Mouse (Mus musculus) small intestine, adult 2 months (tissue): Measurements from ENCODE around the gene Olfr315. TPM values are rescaled to one million over a fixed set of nuclear protein-coding genes. Genes with fewer than 3 reads are reported as not detected.
"Not testable (repeated sequence)": the region's sequence is repeated elsewhere in the genome, so short reads cannot be mapped to it uniquely, and the experiment has no call there.

Experiments
- H3K27ac ChIP-seq: fragments of 200-500 bp; 2 replicates; pipeline ENCODE4 v1.5.1; 2012; ENCODE audit warnings: low read depth, low read length, control low read depth, inconsistent platforms; ENCODE audit not compliant: insufficient read depth
- H3K27me3 ChIP-seq: fragments of 200-500 bp; 2 replicates; pipeline ENCODE4 v1.6.1; 2012; ENCODE audit warnings: mild to moderate bottlenecking, moderate library complexity, low read length, inconsistent platforms; ENCODE audit not compliant: control insufficient read depth, insufficient read depth
- H3K36me3 ChIP-seq: fragments of 200-500 bp; 2 replicates; pipeline ENCODE4 v1.6.1; 2012; ENCODE audit warnings: mild to moderate bottlenecking, low read length, control low read depth, inconsistent platforms; ENCODE audit not compliant: control insufficient read depth, insufficient read depth
- H3K4me1 ChIP-seq: fragments of 200-500 bp; 2 replicates; pipeline ENCODE4 v1.6.1; 2012; ENCODE audit warnings: low read length, inconsistent platforms, mixed read lengths; ENCODE audit not compliant: control insufficient read depth, insufficient read depth, insufficient read length
- H3K4me3 ChIP-seq: fragments of 200-500 bp; 2 replicates; pipeline ENCODE4 v1.5.1; 2012; ENCODE audit warnings: low read depth, mild to moderate bottlenecking, control low read depth, inconsistent platforms, low read length, moderate library complexity
- CTCF ChIP-seq: fragments of 200-500 bp; IDR thresholded peaks from 2 replicates; pipeline ENCODE4 v1.5.1; 2012; ENCODE audit warnings: low read depth, mild to moderate bottlenecking, control low read depth, inconsistent platforms, low read length, moderate library complexity, mixed read lengths; ENCODE audit not compliant: insufficient replicate concordance, insufficient read length; ENCODE audit errors: extremely low read depth
- POLR2A ChIP-seq: fragments of 200-500 bp; IDR thresholded peaks from 2 replicates; pipeline ENCODE4 v1.6.1; 2012; ENCODE audit warnings: low read depth, mild to moderate bottlenecking, control low read depth, inconsistent platforms, low read length, moderate library complexity
- WGBS: fragments of 180-500 bp; shearing (Covaris S2); methylation state at CpG from one replicate; pipeline ENCODE4 v1.1.7; 2018; 5-methylcytosine and 5-hydroxymethylcytosine counted together
- polyA plus RNA-seq: library from polyadenylated mRNA; depleted of rRNA; stranded (reverse); fragments of >200 nt; gene quantifications from 2 replicates; pipeline ENCODE4 v1.2.3, GENCODE M21; 2012; rRNA removed

Gene Olfr315
- not detected in 2 replicates for polyA plus RNA-seq

- TF ChIP-seq CTCF (no peak), POLR2A (no peak)
Measured at GRCm38 (mm10) chr11:58772888-58773287, at the start of gene Olfr315. Olfr315 (plus strand) TSS chr11:58773188.

GRCm38 (mm10) chr11:58723914-58724313, 49.1 kb upstream of the Olfr315 start, which contains the start of gene Olfr318:
Olfr318 (minus strand) TSS chr11:58724014.
- H3K4me1 ChIP-seq, result no peaks in the 10 kb centered on the region
- TF ChIP-seq CTCF (no peak), POLR2A (no peak)
- no peak within 1 kb of the TSS for H3K27ac ChIP-seq
- no peaks in the 10 kb centered on the region for H3K27me3 ChIP-seq
- no peaks in the 10 kb centered on the region for H3K36me3 ChIP-seq
- H3K4me3 ChIP-seq, result no peak within 1 kb of the TSS

More at GRCm38 (mm10) chr11:58772888-58773287, at the start of gene Olfr315:
- Histone ChIP-seq H3K4me3 (no peak within 1 kb of the TSS), H3K27ac (no peak within 1 kb of the TSS), H3K36me3 (no peaks in the 10 kb centered on the region), H3K27me3 (no peaks in the 10 kb centered on the region), H3K4me1 (no peaks in the 10 kb centered on the region)

- H3K27ac ChIP-seq, H3K4me1 ChIP-seq: not testable (repeated sequence)
- WGBS, result 69% methylated on average over 6 of the region's 6 CpGs
Measured at GRCm38 (mm10) chr11:58727896-58728650, 44.9 kb upstream of the Olfr315 start.

GRCm38 (mm10) chr11:58733372-58733771, 39.6 kb upstream of the Olfr315 start:
- no peaks in the 10 kb centered on the region for H3K36me3 ChIP-seq
- no peak for TF ChIP-seq CTCF
- no peak for TF ChIP-seq POLR2A
- 55% methylated on average over 3 of the region's 3 CpGs for WGBS
- H3K27ac ChIP-seq, result no peak overlapping the region
- no peaks in the 10 kb centered on the region for H3K27me3 ChIP-seq
- no peak overlapping the region for H3K4me3 ChIP-seq
- H3K4me1 ChIP-seq, result no peaks in the 10 kb centered on the region

More at GRCm38 (mm10) chr11:58727896-58728650, 44.9 kb upstream of the Olfr315 start:
- not testable (repeated sequence) for H3K36me3 ChIP-seq, H3K4me3 ChIP-seq, H3K27me3 ChIP-seq

GRCm38 (mm10) chr11:58738792-58739262, 34.2 kb upstream of the Olfr315 start, which contains the start of gene Olfr317:
Olfr317 (minus strand) TSS chr11:58739212.
- Histone ChIP-seq H3K36me3 (no peaks in the 10 kb centered on the region), H3K27me3 (no peaks in the 10 kb centered on the region), H3K4me3 (no peak within 1 kb of the TSS), H3K27ac (no peak within 1 kb of the TSS), H3K4me1 (no peaks in the 10 kb centered on the region)
- TF ChIP-seq POLR2A, result no peak
- TF ChIP-seq CTCF, result no peak
- WGBS, result 50% methylated on average over 4 of the region's 4 CpGs

GRCm38 (mm10) chr11:58751096-58751495, 21.9 kb upstream of the Olfr315 start:
- not testable (repeated sequence) for H3K36me3 ChIP-seq, H3K27ac ChIP-seq, H3K4me1 ChIP-seq, H3K4me3 ChIP-seq, H3K27me3 ChIP-seq
- 74% methylated on average over 18 of the region's 18 CpGs for WGBS

- H3K36me3 ChIP-seq, result no peaks in the 10 kb centered on the region
- no peaks in the 10 kb centered on the region for H3K4me1 ChIP-seq
- no peak within 1 kb of the TSS for H3K27ac ChIP-seq
- TF ChIP-seq POLR2A (no peak), CTCF (no peak)
- H3K27me3 ChIP-seq, result no peaks in the 10 kb centered on the region
- 85% methylated on average over 2 of the region's 2 CpGs for WGBS
- no peak within 1 kb of the TSS for H3K4me3 ChIP-seq
Measured at GRCm38 (mm10) chr11:58752434-58752833, 20.6 kb upstream of the Olfr315 start, which contains the start of gene Olfr316. Olfr316 (plus strand) TSS chr11:58752734.
